Mouse (Mus musculus): ENCODE data around the gene Bcl2a1a. TPM values are rescaled to one million over a fixed set of nuclear protein-coding genes. Genes with fewer than 3 reads are reported as not detected.
"Not testable (repeated sequence)": the region's sequence is repeated elsewhere in the genome, so short reads cannot be mapped to it uniquely, and the experiment has no call there.

Gene Bcl2a1a
- polyA plus RNA-seq, 1 experiment: 0.28 TPM

DNA sequence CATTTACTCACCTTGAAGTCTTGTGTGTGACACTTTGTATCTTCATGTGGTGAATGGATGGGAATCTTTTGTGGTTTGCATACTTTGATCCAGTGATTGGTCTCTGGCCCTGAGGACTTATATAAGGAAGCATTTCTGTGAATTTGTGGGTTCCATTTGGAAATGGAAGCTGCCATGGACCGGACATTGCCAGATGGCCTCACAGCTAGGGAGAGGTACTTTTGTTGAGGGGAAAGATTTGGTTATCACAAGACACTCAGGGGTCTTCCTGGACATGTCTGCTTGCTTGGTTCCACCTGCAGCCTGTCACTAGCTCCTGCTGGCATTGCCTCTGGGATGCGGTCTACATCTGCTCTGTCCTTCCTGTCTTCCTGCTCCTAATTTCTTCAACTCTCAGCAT lies 23.1 kb downstream of the Bcl2a1a start:
- not testable (repeated sequence) for H3K27me3 ChIP-seq (ENCODE audit: control insufficient read depth, insufficient read depth, low read length); H3K36me3 ChIP-seq (ENCODE audit: control insufficient read depth, insufficient read depth, low read length); H3K4me3 ChIP-seq (ENCODE audit: low read depth, low read length); H3K4me1 ChIP-seq (ENCODE audit: control insufficient read depth, insufficient read depth, insufficient read length, low read length); H3K27ac ChIP-seq (ENCODE audit: insufficient read depth, low read depth, low read length)
- WGBS: 94% methylated on average over 2 of the region's 2 CpGs

DNA sequence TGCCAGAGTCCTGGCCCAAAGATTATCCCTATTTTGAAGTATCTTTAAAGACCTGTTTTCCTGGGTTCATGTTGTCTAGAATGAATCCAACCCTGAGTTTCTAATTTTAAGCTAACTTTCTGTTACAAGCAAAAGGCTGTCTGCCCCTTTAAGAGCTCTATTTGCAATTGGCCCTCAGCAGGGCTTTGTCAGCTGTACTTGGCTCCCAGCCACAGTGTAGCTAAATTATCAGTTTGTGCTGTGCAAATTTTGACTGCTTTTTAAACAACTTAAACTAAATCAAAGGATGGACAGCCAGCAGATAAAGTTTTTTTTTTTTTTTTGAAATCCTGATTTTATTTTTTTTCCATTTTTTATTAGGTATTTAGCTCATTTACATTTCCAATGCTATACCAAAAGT lies 44.8 kb downstream of the Bcl2a1a start:
- H3K4me1 ChIP-seq (ENCODE audit: control insufficient read depth, insufficient read depth, insufficient read length, low read length); H3K36me3 ChIP-seq (ENCODE audit: control insufficient read depth, insufficient read depth, low read length); H3K4me3 ChIP-seq (ENCODE audit: low read depth, low read length); H3K27me3 ChIP-seq (ENCODE audit: control insufficient read depth, insufficient read depth, low read length); H3K27ac ChIP-seq (ENCODE audit: insufficient read depth, low read depth, low read length): not testable (repeated sequence)

Other genes starting within 250 kb of the Bcl2a1a start
- 5.5 and 6.4 TPM in 2 replicates for gene Mthfsl, start 236.6 kb upstream of the Bcl2a1a start, polyA plus RNA-seq (2012; rRNA removed)
- gene Bcl2a1d, start 225.0 kb upstream of the Bcl2a1a start, polyA plus RNA-seq (2012; rRNA removed): 0.94 and 1.1 TPM in 2 replicates
- not detected in 2 replicates for gene Trim43c, start 117.7 kb upstream of the Bcl2a1a start, polyA plus RNA-seq (2012; rRNA removed)
- not detected in 2 replicates for gene Trim43b, start 135.9 kb downstream of the Bcl2a1a start, polyA plus RNA-seq (2012; rRNA removed)
- gene Bcl2a1b, start 242.3 kb downstream of the Bcl2a1a start, polyA plus RNA-seq (2012; rRNA removed): 1.2 and 1.4 TPM in 2 replicates
- gene Gm29094, start 242.5 kb downstream of the Bcl2a1a start, polyA plus RNA-seq (2012; rRNA removed): not detected in 2 replicates

All from small intestine, adult 2 months (tissue).